Mouse (Mus musculus): ENCODE data around the gene Gpcpd1. TPM values are rescaled to one million over a fixed set of nuclear protein-coding genes. Genes with fewer than 3 reads are reported as not detected.

Gene Gpcpd1
- polyA plus RNA-seq, 1 experiment from 2014 or later: 31.3 TPM

DNA sequence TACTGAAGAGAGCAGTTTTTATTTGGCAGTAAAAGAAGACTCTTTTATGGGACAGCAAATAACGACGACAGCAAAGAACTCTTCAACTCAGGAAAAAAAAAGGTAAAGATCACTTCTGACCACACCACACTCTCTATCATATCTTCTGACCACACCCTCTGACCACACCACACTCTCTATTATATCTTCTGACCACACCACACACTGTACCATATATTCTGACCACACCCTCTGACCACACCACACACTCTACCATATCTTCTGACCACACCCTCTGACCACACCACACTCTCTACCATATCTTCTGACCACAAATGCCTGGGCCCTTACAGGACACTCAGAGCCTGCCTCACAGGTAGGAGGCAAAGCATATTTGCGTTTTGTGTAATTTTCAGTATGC, 106.0 kb downstream of the Gpcpd1 start:
- H3K4me1 ChIP-seq (replicated peaks; ENCODE audit: control insufficient read depth, insufficient read depth, low read length): no peaks in the 10 kb centered on the region
- H3K4me3 ChIP-seq (ENCODE audit: low read length): no peak overlapping the region
- no peaks in the 10 kb centered on the region for H3K36me3 ChIP-seq (ENCODE audit: control insufficient read depth, insufficient read depth, low read length)
- WGBS: 76% methylated on average over 3 of the region's 3 CpGs
- H3K4me2 ChIP-seq (ENCODE audit: low read depth, low read length): no peak overlapping the region
- no peaks in the 10 kb centered on the region for H3K9me3 ChIP-seq (ENCODE audit: control insufficient read depth, low read length)
- H3K9ac ChIP-seq (ENCODE audit: low read length): no peak overlapping the region
- no peaks in the 10 kb centered on the region for H3K27me3 ChIP-seq (ENCODE audit: control insufficient read depth, insufficient read depth, low read depth, low read length)
- no peak overlapping the region for H3K27ac ChIP-seq (ENCODE audit: low read length)
- ATAC-seq (ENCODE audit: low read depth): no peak

Other genes with a start within 250 kb of the Gpcpd1 start
- gene Prokr2, start 202.3 kb downstream of the Gpcpd1 start, polyA plus RNA-seq (2015; fragmentation: Nextera tagmentation; extraction: Ambion mirVana): 0.18 and 0.48 TPM in 2 replicates
- gene Shld1, start 99.2 kb upstream of the Gpcpd1 start, polyA plus RNA-seq (2015; fragmentation: Nextera tagmentation; extraction: Ambion mirVana): 13.4 and 15.5 TPM in 2 replicates
- gene Chgb, start 193.5 kb upstream of the Gpcpd1 start, polyA plus RNA-seq (2015; fragmentation: Nextera tagmentation; extraction: Ambion mirVana): 0.87 and 1.1 TPM in 2 replicates
- 21.6 and 21.8 TPM in 2 replicates for gene Trmt6, start 228.3 kb upstream of the Gpcpd1 start, polyA plus RNA-seq (2015; fragmentation: Nextera tagmentation; extraction: Ambion mirVana)
- gene Mcm8, start 228.4 kb upstream of the Gpcpd1 start, polyA plus RNA-seq (2015; fragmentation: Nextera tagmentation; extraction: Ambion mirVana): 13.8 TPM in 2 replicates

All from lung, embryonic 16.5 days (tissue).